Mouse (Mus musculus) bone marrow macrophage, adult 2 months (primary cell): ENCODE data around the gene Gm13290.

ENCODE experiments used
- CTCF ChIP-seq: IDR thresholded peaks from 2 replicates; pipeline ENCODE4 v1.5.1; 2012; ENCODE audit warnings: low read depth, mild to moderate bottlenecking, low read length, moderate library complexity
- POLR2A ChIP-seq: IDR thresholded peaks from 2 replicates; pipeline ENCODE4 v1.6.1; 2012; ENCODE audit warnings: mild to moderate bottlenecking, low read depth, low read length, borderline replicate concordance

- TF ChIP-seq CTCF (no peak), POLR2A (no peak)
These were observed 46.0 kb downstream of the Gm13290 start, which contains the start of gene Ifna11 for GRCm38 (mm10) chr4:88819659-88820058.
